Mouse (Mus musculus): ENCODE measurements around the gene Ndufaf1.

GRCm38 (mm10) chr2:119644254-119644653, 18.4 kb downstream of the Ndufaf1 start:
- TF ChIP-seq CTCF (IDR thresholded peaks at IDR 0.05) (no peak), EP300 (IDR thresholded peaks at IDR 0.05; ENCODE audit: insufficient read depth, low read depth, low read length) (no peak)

Data from heart, adult 2 months (tissue).